Mouse (Mus musculus) frontal cortex, adult 2 months (tissue): ENCODE measurements at regions not wholly inside any gene's neighbourhood (a gene's known extent, or its start where the extent isn't known, plus 50 kb on each side); places are given as distances from the start of the nearest gene placed in this dataset.

Experiments used
- DNase-seq, 2 experiments: peaks; one replicate each; pipeline ENCODE4 v3.0.0; 2022; ENCODE audit warnings: low spot score in 1 of 2; ENCODE audit errors: extremely low spot score in 1 of 2

GRCm38 (mm10) chr8:77774551-77775335 is 50.5 kb upstream of the Ednra start:
- no peak for DNase-seq

GRCm38 (mm10) chr8:77775526-77775925 is 51.3 kb upstream of the Ednra start:
- no peak for DNase-seq

- no peak for DNase-seq
Observed at GRCm38 (mm10) chr8:77777597-77777996, 53.3 kb upstream of the Ednra start.

GRCm38 (mm10) chr8:77785676-77786255 is 61.5 kb upstream of the Ednra start:
- DNase-seq = no peak

GRCm38 (mm10) chr8:77794911-77795310 is 70.6 kb upstream of the Ednra start:
- no peak for DNase-seq

- DNase-seq = no peak
Observed at GRCm38 (mm10) chr8:77803147-77803903, 79.1 kb upstream of the Ednra start.

- no peak for DNase-seq
Observed at GRCm38 (mm10) chr8:77804536-77804935, 80.3 kb upstream of the Ednra start.

GRCm38 (mm10) chr8:77804956-77805355 is 80.7 kb upstream of the Ednra start:
- DNase-seq = no peak

- DNase-seq = no peak
Observed at GRCm38 (mm10) chr8:77805657-77806056, 81.4 kb upstream of the Ednra start.

GRCm38 (mm10) chr8:77814796-77815647 is 90.8 kb upstream of the Ednra start:
- DNase-seq = no peak

- no peak for DNase-seq
Observed at GRCm38 (mm10) chr8:77815648-77815971, 91.3 kb upstream of the Ednra start.

- no peak for DNase-seq
Observed at GRCm38 (mm10) chr8:77816217-77816616, 92.0 kb upstream of the Ednra start.

- DNase-seq = no peak
Observed at GRCm38 (mm10) chr8:77825786-77826185, 101.5 kb upstream of the Ednra start.

- no peak for DNase-seq
Observed at GRCm38 (mm10) chr8:77826255-77826654, 102.0 kb upstream of the Ednra start.

GRCm38 (mm10) chr8:77828079-77828478 is 103.8 kb upstream of the Ednra start:
- DNase-seq = no peak

- no peak for DNase-seq
Observed at GRCm38 (mm10) chr8:77829126-77829748, 105.0 kb upstream of the Ednra start.

- DNase-seq = no peak
Observed at GRCm38 (mm10) chr8:77829764-77830163, 105.5 kb upstream of the Ednra start.

GRCm38 (mm10) chr8:77834283-77834682 is 110.0 kb upstream of the Ednra start:
- DNase-seq = no peak

GRCm38 (mm10) chr8:77836902-77837489 is 112.7 kb upstream of the Ednra start:
- DNase-seq = no peak
